Mouse (Mus musculus) brain, embryonic 14.5 days (tissue): ENCODE results near the gene Vill.

Source experiments
- CTCF ChIP-seq: fragments of 200-500 bp; IDR thresholded peaks from 2 replicates; pipeline ENCODE4 v1.5.1; 2012; ENCODE audit warnings: inconsistent platforms, mild to moderate bottlenecking, moderate library complexity, borderline replicate concordance; ENCODE audit not compliant: insufficient read depth, insufficient read length; ENCODE audit errors: extremely low read depth
- POLR2A ChIP-seq: fragments of 200-500 bp; IDR thresholded peaks from 2 replicates; pipeline ENCODE4 v1.6.1; 2012; ENCODE audit warnings: mild to moderate bottlenecking, inconsistent platforms, borderline replicate concordance; ENCODE audit not compliant: poor library complexity, insufficient read depth, insufficient read length, severe bottlenecking; ENCODE audit errors: extremely low read depth

- TF ChIP-seq CTCF, result no peak
- no peak for TF ChIP-seq POLR2A
Measured at GRCm38 (mm10) chr9:119082656-119083430, 30.3 kb downstream of the Vill start.
